Mouse (Mus musculus): ENCODE results near the gene Kcnk16. TPM values are rescaled to one million over a fixed set of nuclear protein-coding genes. Genes with fewer than 3 reads are reported as not detected.

Kcnk16 gene
- total RNA-seq, 2 experiments from 2014 or later, result not detected

DNA sequence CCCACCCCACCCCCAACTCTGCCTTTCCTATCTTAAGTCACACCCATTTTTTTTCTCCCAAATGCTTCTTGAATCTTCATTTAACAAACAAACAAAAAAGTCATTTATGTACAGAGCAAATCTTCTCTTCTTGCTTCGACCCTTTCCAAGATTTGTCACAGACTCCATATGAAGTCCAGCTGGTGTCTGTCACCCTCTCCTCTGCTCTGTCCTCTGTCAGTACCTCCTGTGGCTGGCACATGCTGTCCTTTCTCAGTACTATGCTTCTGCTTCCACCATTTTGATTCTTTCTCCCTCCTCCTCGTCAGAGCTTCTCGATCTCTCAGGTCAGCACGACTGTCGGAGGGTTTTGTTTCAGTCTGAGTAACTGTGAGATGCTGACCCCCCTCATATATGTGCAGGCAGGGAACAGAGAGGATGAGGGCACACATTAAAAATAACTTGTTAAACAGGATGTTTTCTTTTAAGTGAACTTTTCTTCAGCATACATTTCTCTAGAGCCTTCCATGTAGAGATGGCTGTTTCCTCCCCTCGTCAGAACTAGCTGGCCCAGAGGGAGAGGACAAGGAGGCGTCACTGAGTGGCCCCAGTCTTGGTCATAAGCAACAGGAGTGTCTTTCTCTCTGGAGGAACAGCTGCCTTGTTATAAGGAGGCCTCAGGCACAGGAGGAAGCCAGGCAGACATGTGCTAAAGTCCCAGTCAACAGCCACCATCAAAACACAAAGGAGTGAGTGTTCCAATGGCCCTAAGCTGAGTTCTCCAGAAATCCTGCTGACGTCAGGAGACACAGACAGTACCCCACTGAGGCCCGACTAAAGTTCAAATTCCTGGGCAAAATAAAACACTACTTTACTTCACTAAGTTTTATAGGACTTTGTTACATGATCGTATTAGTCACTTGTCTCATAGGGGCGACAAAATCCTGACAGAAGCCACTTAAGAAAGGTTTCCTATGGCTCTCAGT lies 35.7 kb downstream of the Kcnk16 start:
- intact Hi-C loops (cut with DNase I), result no loop called here
- no peak for DNase-seq

GRCm38 (mm10) chr14:20230063-20230491 lies 38.9 kb downstream of the Kcnk16 start:
- intact Hi-C loops (cut with DNase I), result no loop called here
- no peak for DNase-seq

- intact Hi-C loops (cut with DNase I), result no loop called here
Observed at GRCm38 (mm10) chr14:20229437-20229836, 39.6 kb downstream of the Kcnk16 start.

GRCm38 (mm10) chr14:20228336-20228735 lies 40.7 kb downstream of the Kcnk16 start:
- DNase-seq, result no peak
- intact Hi-C loops (cut with DNase I), result no loop called here

More at GRCm38 (mm10) chr14:20229437-20229836, 39.6 kb downstream of the Kcnk16 start:
- DNase-seq, result no peak

- intact Hi-C loops (cut with DNase I), result no loop called here
- DNase-seq, result no peak
Observed at GRCm38 (mm10) chr14:20226982-20227381, 42.0 kb downstream of the Kcnk16 start.

DNA sequence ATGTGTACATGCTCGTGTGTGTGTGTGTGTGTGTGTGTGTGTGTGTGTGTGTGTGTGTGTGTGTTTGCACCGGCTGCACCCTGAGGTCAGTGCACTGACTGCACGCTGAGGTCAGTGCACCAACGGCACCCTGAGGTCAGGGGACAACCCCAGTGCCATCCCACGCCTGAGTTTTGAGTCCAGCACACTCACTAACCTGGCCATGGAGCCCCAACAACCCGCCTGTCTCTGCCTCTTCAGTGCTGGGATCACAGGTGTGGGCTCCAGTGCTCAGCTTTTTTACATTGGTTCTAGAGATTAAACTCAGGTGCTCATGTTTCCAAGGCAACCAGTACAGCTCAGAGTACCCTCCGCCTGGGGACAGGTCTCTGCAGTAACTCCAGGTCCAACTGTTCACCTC lies 42.5 kb downstream of the Kcnk16 start:
- intact Hi-C loops (cut with DNase I), result no loop called here

GRCm38 (mm10) chr14:20225525-20225924 lies 43.5 kb downstream of the Kcnk16 start:
- DNase-seq, result no peak
- intact Hi-C loops (cut with DNase I), result no loop called here

More for the DNA sequence above, 42.5 kb downstream of the Kcnk16 start:
- no peak for DNase-seq

GRCm38 (mm10) chr14:20224576-20225218 lies 44.3 kb downstream of the Kcnk16 start:
- intact Hi-C loops (cut with DNase I), result no loop called here
- DNase-seq, result no peak

- intact Hi-C loops (cut with DNase I), result no loop called here
- DNase-seq, result no peak
Observed at GRCm38 (mm10) chr14:20224163-20224562, 44.8 kb downstream of the Kcnk16 start.

DNA sequence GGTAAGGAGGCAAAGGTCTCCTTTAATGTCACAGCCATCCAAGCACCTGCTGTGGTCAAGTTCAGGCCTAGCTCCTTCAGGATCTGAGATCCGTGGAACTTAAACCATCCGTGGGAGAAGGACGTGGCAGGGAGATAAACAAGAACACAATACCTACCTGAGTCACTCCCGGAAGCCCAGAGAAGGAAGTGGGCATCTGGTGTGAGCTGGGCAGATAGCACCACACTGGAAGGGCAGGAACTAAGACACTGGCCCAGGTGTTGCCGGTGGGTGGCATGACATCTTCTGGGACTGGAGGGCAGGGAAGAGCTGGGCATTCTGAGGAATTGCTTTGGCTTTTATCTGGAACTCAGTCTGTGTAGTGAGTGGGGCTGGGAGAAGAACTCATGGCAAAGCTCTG lies 45.7 kb downstream of the Kcnk16 start:
- no peak for DNase-seq
- intact Hi-C loops (cut with DNase I), result no loop called here

DNA sequence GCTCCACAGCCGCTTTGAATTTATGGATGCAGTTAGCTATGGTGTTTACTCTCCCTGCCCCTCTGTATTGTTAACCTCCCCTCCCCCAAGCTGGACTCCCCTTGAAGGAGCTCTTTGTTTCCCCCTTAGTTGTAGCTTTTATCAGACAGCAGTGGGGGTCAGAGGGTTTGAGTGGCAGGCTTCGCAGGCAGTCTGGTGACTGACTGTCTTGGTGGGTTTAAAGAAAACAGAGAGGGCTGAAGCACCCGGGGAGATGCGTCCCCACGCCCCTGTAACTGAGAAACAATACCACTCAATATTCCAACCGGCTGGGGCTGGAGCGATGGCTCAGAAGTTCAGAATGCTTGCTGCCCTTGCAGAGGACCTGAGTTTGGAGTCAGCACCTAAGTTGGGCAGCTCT lies 47.9 kb downstream of the Kcnk16 start:
- intact Hi-C loops (cut with DNase I), result no loop called here

DNA sequence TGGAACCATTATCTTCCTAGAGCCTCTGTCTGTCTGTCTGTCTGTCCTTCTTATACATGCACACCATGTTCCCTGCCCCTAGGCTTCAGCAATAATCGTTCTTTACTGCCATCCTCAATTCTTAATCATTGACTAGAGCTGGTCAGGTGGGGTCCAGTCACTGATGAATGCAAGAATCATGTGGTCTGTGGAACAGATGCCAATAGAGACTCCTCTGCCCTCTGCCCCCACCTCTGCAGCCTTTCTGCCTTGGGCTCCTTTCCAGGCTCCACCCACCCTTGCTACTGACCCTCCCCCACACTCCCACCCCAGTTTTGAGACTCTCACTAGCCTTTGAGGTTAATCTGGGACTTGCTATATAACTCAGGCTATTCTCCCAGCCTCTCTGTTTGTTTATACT lies 49.1 kb downstream of the Kcnk16 start:
- intact Hi-C loops (cut with DNase I), result no loop called here

More for the DNA sequence above, 47.9 kb downstream of the Kcnk16 start:
- no peak for DNase-seq

DNA sequence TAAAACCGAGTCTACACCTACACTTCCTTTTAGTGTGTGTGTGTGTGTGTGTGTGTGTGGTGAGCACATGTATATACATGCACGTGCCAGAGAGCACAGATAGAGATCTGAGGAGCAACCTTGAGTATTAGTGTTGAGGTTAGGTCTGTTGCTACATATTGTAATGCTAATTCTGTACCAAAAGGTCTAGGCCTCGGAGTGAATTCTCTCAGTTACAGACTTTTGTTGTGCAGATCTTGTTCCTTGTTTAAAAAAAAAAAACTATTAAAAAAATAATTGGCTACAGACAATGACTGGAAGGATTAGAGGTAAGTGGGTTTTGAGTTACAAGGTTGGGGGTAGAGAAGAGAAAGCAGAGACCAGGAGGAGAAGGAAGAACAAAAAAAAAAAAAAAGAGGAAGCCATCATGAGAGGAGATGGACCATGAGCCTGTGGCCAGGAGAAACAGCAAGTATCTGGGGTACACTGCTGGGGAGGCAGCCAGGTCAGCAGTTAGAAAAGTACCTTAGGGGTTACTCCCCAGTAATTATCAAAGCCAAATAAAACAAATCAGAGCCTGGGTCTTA lies 51.6 kb downstream of the Kcnk16 start:
- intact Hi-C loops (cut with DNase I), result no loop called here
- no peak for DNase-seq

More for the DNA sequence above, 49.1 kb downstream of the Kcnk16 start:
- DNase-seq, result no peak

GRCm38 (mm10) chr14:20216561-20217298 lies 52.3 kb downstream of the Kcnk16 start:
- intact Hi-C loops (cut with DNase I), result no loop called here
- DNase-seq, result no peak

DNA sequence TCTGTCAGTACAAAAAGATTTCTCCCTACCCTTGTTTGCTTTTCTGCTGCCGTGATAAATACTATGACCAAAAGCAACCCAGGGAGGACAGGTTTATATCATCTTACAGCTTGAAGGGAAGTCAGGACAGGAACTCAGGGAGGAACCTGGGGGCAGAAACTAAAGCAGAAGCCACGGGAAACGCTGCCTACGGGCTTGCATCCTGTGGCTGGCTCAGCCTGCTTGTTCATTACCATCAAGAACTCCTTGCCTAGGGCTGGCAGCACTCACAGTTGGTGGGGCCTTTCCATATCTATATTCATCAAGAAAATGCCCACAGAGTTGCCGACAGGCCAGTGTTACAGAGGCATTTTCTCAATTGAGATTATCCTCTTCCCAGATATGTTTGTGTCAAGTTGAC lies 53.2 kb downstream of the Kcnk16 start:
- DNase-seq, result no peak
- intact Hi-C loops (cut with DNase I), result no loop called here

- no peak for DNase-seq
- intact Hi-C loops (cut with DNase I), result no loop called here
Observed at GRCm38 (mm10) chr14:20214125-20214524, 54.9 kb downstream of the Kcnk16 start.

DNA sequence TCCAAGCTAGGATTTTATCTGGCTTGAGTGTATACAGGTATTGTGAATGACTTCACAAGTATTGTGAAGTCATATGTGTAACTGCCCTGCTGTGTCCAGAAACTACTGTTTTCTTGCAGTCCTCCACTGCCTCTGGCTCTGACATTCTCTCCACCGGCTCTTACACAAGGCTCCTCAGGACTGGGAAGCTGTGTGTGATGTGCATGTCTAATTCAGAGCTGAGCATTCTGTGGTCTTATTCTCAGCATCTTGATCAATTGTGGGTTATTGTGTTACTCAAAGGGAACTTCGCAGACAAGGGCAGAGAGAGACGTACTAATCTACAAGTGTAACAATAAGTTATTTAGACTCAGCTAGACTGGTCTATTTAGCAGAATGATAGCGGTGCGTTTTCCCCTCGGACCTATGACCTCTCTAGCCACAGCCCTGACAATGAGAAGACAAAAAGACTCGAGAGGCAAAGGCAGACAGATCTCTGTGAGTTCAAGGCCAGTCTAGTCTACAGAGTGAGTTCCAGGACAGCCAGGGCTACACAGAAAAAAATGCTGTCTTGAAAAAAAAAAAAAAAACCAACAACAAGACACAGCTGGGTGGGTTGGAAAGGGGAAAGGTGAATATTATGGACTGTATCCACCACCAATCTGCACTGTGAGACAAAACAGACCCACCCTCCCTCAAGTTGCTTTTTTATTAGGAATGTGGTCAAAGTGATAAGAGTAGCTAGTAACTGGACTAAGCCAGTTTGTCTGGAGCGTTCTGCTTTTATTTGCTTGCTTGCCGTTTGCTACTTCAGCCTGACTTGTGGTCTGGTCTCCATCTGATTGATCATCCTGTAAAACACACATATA lies 57.0 kb downstream of the Kcnk16 start:
- intact Hi-C loops (cut with DNase I), result no loop called here

More for the DNA sequence above, 57.0 kb downstream of the Kcnk16 start:
- no peak for DNase-seq
